Mouse (Mus musculus): Measurements from ENCODE around the gene Slc29a1. TPM values are rescaled to one million over a fixed set of nuclear protein-coding genes. Genes with fewer than 3 reads are reported as not detected.

Slc29a1 gene
- 83.9 and 195 TPM in 2 replicates for polyA plus RNA-seq (2012; rRNA removed; ENCODE audit: low replicate concordance)

DNA sequence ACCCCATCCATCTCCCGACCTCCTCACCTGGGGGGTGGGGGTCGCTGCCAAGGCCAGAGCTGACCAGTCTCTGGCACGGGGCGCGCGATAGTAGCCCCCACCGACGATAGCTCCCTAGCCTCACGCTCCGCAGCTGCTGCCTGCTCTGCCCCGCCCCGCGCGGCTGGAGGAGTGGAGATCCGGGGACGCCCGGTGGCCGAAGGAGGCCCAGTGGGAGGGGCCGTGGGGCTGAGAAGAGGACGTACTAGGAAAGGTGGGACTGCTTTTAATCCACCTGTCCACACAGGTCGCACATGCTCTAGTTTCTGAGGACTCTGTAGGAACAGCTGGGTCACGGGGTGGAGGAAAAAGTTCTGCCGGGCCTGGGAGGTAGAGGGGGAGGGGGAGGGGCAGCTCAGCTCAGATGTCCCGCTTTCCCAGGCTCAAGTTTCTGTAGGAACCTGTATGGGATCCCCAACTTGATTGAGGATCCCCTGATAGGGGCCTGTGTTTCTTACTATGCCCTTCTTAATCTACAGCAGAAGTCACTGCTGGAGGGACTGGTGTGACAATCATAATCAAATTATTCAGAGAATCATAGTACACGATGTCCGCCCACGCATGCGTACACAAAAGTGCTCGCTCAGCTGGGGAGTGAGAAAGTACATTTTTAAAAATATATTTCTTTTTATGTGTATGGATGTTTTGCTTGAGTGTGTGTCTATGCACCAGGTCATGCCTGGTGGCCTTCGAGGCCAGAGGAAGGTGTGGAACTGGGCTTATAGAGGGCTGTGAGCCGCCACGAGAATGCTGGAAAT lies at the start of gene Slc29a1:
Gene Slc29a1, minus strand, starts transcription at position 161 of the 797 bp plus-strand sequence.

DNA sequence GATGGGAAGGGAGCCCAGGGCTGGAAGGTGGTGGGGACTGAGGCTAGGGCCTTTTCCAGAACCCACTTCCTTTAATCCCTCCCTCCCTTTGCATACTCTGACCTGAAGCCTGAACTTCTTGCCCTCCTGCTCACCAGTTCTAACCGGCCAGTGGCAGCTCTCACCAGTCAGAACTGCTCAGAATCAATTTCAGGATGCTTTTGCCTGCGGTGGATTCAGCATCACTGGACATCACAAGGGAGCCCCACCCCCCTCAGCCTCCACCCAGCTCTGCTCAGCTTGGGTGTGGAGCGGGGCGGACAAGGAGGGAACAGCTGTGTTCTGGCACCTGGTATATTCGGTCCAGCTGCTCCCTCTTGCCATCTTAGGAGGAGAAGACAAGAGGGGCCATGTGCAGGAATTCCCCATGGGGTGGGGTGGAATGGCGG lies 2.5 kb upstream of the Slc29a1 start, which contains the start of gene Mymx:
Gene Mymx, minus strand, starts transcription at position 226 of the 428 bp plus-strand sequence.

DNA sequence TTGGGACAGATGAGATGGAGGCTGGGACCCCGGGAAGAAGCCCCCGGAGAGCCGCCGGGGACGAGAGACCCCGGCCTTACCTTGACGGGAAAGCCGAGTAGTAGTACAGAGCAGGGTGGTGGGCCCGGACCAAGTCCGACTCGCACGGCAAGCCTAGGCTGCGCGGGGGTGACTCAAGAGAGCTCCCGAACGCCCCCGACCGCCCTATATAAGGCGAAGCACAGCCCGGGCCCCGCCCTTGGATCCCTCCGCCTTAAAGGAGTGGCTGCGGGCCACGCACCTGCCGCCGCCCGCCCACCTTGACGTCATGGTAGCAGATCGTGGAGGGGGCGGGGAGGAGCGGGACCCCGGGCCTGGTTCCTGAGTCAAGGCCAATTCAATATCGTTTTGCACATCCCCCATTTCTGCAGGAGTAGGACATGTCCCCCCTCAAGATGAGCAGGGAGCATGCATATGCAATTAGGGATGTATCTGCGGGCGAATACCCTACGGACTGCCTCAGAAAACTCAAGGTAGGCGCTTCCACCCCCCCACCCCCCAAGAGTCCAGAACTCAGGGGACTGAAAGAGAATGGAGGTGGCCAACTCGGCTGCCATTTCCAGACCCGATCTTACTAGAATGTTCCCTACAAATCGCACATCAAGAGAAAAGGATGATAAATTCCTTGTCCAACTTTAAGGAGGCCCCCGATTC lies 26.2 kb downstream of the Slc29a1 start, which contains the start of gene Hsp90ab1:
Gene Hsp90ab1, minus strand, starts transcription at position 185 of the 693 bp plus-strand sequence.

DNA sequence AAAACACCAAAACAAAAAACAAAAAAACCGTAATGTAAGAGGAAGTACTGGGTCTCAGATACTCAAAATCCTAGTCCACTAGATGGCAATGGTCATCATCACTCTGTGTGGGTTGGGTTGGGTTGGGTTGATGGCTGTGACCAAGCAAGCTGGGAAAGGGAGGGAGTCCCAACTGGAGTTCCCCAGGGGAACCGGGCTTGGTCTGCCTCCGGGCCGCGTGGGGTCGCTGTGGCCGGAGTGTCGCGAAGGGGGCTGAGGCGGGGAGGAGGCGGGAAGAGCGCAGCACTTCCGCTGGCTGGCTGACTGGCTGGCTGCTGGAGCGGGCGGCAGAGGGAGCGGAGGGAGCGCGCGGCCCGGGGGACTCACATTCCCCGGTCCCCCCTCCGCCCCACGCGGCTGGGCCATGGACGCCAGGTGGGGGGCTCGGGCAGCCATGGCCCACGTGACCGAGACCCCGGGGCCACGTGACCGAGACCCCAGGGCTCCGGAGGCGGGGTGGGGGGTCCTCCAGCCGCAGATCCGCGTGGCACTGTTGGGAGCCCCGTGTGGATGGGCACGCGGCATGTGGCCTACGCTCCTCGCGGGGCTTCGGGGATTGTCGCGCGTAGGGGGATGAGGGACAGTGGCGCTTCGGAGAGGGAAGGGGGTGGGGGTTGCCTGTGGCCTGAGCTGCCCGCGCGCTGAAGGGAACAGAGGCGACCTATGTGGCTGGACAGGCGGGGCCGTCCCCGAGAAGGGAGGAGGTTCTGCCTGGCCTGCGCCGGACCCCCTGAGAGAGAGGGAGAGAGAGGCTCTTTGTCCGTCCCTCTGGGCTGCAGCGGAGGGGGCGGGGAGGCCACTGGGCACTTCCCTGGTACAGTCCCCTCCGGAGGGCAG lies 35.5 kb downstream of the Slc29a1 start, which contains the start of gene Slc35b2:
Gene Slc35b2, plus strand, starts transcription at position 220 of the 876 bp plus-strand sequence.

GRCm38 (mm10) chr17:45555452-45556106 lies 43.8 kb downstream of the Slc29a1 start, which contains the start of gene Nfkbie:
Gene Nfkbie (plus strand): TSS chr17:45555703.

DNA sequence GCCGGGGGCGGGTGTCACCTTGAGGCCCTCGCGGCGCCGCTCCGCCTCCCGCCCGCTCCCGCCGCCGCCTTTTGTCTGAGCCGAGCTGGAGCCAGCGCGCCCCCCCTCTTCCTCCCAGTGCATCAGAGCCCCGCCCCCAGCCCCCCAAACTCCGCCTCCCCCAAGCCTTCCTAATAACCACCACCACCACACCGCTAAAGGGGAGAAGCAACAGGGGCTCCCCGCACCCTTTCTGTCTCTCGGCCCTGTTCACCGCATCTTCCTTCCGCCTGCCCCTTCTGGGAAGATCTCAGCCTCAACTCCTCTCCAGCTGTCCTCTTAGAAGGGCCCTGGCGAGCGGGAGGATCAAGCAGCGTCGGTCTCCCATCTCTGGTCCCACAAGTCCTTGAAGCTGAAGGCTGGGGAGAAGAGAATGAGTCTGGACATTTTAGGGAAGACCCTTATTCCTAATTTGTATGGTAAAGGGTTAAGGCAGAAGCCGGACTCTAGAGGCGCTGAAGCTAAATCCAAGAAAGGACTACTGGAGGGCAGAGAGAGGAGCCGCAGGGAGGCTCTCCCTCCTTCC lies 49.7 kb downstream of the Slc29a1 start, which contains the start of gene Tmem151b:
Gene Tmem151b, minus strand, starts transcription at position 61 of the 565 bp plus-strand sequence.

Other genes starting within 250 kb of the Slc29a1 start
- gene Cdc5l, start 165.9 kb downstream of the Slc29a1 start, polyA plus RNA-seq (2012; rRNA removed; ENCODE audit: low replicate concordance) = 7.5 and 13.1 TPM in 2 replicates
- 0.10 and 0.14 TPM in 2 replicates for gene Spats1, start 124.2 kb downstream of the Slc29a1 start, polyA plus RNA-seq (2012; rRNA removed; ENCODE audit: low replicate concordance)
- gene Aars2, start 92.8 kb downstream of the Slc29a1 start, polyA plus RNA-seq (2012; rRNA removed; ENCODE audit: low replicate concordance) = 13.0 and 20.0 TPM in 2 replicates
- gene Tcte1, start 76.2 kb downstream of the Slc29a1 start, polyA plus RNA-seq (2012; rRNA removed; ENCODE audit: low replicate concordance) = not detected in 2 replicates
- gene Tmem151b, start 49.9 kb downstream of the Slc29a1 start, polyA plus RNA-seq (2012; rRNA removed; ENCODE audit: low replicate concordance) = 0.10 and 1.3 TPM in 2 replicates
- 4.5 and 7.6 TPM in 2 replicates for gene Nfkbie, start 43.9 kb downstream of the Slc29a1 start, polyA plus RNA-seq (2012; rRNA removed; ENCODE audit: low replicate concordance)
- gene Slc35b2, start 35.7 kb downstream of the Slc29a1 start, polyA plus RNA-seq (2012; rRNA removed; ENCODE audit: low replicate concordance) = 116 and 166 TPM in 2 replicates
- gene Hsp90ab1, start 26.3 kb downstream of the Slc29a1 start, polyA plus RNA-seq (2012; rRNA removed; ENCODE audit: low replicate concordance) = 397 and 776 TPM in 2 replicates
- not detected in 2 replicates for gene Mymx, start 2.5 kb upstream of the Slc29a1 start, polyA plus RNA-seq (2012; rRNA removed; ENCODE audit: low replicate concordance)
- 0.06 TPM in 1 of 2 replicates, not detected in the other for gene Capn11, start 59.7 kb upstream of the Slc29a1 start, polyA plus RNA-seq (2012; rRNA removed; ENCODE audit: low replicate concordance)
- 114 and 123 TPM in 2 replicates for gene Mrpl14, start 86.7 kb upstream of the Slc29a1 start, polyA plus RNA-seq (2012; rRNA removed; ENCODE audit: low replicate concordance)
- gene Tmem63b, start 87.3 kb upstream of the Slc29a1 start, polyA plus RNA-seq (2012; rRNA removed; ENCODE audit: low replicate concordance) = 61.9 and 66.0 TPM in 2 replicates
- gene 1600014C23Rik, start 134.2 kb upstream of the Slc29a1 start, polyA plus RNA-seq (2012; rRNA removed; ENCODE audit: low replicate concordance) = not detected in 2 replicates

All from subcutaneous adipose tissue, adult 2 months (tissue).